Mouse (Mus musculus): Measurements from ENCODE around the gene Nadk2.
A peak's percentile ranks its signal among the peaks of the same experiment; 100 is the strongest.

The Nadk2 gene

DNA sequence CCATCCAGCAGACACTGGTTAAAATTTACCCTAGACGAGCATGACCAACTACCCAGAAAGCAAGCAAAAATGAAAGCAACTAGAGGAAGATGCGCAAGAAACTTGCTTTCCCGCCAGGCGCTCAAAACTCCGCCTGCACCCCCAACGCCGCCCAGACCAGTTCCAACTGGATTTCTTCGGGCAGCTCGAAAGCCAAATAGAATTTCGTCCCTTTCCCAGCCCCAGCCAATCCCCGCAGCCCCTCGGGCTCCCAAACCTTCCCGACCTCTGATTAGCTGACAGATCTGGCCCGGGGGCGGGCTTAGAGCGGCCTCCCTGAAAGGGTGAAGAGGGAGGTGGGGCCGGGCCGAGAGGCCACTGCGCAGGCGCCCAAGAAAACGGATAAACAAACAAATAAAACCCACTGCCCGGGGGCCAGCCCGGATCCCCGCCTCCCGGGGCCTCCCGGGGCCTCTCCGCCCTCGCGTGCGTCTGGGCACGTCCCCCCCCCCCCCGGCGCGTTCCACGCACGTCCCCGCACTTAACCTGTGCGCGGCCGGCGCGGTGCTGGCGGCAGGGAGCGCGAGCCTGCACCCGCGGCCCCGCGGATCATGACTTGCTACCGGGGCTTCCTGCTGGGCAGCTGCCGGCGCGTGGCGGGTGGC lies at the start of gene Nadk2:
Gene Nadk2, plus strand, starts transcription at position 349 of the 644 bp plus-strand sequence.
- peak; percentile 100 for DNase-seq

DNA sequence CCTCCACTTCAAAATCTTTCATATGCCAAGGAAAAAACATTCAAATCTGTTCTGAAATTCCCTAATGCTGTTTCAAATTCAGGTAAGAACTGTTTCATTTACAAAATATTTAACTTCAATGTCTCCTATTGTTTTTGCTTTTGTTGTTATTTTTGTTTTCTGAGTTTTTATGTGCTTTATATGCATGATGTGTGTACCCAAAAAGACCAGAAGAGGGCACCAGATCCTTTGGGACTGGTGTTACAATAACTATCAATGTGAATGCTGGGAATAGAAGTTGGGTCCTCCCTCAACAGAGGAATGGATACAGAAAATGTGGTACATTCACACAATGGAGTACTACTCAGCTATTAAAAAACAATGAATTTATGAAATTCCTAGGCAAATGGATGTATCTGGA lies 15.4 kb upstream of the Nadk2 start:
- DNase-seq = no peak

DNA sequence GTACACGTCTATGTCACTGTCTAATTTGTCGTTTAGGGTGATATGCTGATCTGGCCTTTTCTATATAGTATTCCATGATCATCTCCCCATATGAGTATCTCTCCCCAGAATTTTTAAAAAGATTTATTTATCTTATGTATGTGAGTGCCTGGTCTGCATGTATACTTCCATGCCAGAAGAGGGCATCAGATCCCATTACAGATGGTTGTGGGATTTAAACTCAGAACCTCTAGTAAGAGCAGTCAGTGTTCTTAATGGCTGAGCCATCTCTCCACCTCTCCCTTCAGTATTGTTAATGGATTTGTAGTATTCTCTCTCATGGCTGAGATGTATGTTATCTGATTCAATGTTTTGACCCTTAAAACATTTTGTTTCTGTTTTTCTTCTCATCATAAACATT lies 11.2 kb upstream of the Nadk2 start:
- no peak for DNase-seq

DNA sequence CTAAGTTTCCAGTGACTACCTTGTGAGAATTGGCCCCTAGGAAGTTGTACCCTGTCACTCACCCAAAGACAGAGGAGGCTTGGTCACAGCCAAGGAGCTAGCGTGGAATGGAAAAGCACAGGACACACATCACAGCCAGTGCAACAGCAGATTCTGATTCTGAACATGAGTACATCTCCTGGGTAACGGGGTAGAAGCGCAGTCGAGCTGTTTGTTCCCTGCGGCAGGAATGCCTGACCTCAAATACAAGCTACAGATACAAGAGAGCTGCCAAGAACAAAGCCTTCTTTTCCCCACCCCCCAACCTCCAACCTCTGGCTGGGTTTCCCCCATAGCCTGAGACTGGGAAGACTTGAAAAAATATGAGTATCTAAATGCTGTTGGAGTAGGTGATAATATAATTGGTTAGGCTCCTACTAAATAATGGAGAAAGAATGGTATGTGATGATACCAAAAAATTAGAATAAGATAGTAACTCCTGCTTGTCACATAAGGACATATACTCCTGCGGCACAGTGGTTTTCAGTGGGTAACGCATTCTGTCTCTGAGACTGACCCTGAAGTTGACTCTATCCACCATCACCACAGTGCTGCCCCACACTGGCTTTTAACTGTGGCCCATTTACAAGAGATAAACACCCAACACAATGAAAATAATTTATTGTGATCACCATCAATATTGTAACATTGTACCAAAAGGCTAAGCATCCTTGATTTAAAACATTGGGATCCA lies 9.7 kb upstream of the Nadk2 start:
- no peak for DNase-seq

DNA sequence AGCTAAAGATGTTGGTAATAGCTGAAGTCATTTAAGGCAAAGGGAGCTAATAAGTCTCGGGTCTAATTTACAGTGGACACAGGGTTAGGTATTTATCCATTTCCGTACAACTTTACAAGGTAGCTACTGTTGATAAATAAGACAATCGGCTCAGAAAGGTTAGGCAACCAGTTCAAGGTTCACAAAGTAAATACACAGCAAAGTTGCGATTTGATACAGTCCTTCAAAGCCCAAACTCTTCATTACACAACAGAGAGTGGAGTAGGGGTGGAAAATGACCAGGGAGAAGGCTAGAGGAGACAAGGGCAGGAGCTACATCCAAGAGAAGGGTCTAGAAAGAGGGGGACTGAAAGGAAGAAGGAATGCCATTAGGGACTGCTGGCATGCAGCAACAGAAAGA lies 2.2 kb upstream of the Nadk2 start:
- no peak for DNase-seq

DNA sequence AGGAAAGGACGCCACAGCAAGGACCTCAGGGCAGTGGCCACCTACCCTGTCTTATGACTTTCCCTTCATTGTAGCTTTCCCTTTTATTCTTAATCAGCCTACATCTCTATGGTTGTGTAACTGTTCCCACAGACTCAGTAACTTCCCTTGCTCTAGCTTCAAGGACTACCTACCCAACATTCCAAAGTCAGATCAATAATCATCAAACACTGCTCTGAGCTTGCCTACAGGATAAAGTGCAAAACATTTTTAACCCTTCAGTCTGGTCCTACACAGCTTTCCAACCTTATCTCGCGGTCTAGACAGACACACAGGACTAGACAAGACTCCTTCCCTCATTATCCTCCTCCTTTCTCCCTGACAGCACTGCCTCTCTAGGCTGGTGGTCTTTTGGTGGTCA lies 707 bp upstream of the Nadk2 start:
- no peak for DNase-seq

DNA sequence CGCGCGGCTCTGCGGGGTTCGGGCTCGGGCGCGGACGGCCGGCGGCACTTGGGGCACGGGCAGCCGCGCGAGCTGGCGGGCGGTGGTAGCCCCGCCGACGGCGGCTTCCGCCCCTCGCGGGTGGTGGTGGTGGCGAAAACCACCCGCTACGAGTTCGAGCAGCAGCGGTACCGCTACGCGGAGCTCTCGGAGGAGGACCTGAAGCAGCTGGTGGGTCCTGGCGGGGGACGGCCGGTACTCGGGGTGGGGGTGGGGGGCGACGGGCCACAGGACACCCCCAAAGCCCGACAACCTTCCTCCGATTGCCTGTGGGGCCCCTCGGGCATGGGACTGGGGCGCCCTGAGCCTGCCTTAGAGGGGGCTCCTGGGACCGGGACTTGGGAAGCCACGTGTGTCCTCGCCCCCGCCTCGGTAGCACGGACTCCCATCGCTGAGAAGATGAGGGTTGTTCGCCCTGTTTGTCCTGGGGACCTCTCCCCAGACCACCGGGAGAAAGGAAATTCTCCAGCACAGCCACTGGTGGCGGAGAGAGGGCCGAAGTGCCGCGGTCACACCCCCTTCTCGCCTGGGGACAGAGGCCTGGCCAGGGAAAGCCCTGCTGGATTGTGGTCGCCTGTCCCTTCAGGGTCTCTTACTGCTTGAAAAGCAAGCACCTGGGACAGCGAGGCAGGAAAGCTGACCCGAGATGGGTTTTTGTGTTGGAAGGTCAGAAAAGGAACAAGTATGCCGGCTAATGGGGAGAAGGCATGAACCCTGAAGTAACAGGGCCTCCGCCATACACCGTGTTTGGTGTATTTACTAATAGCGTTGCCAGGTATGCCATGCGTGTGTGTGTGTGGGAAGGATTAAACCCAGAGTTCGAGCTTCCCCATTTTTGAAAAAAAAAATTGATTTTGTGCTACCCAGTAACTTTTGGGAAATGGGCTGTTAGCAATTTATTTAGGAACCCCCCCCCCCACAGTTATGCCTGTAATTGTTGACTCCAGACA lies 790 bp downstream of the Nadk2 start:
- DNase-seq = peak; percentile 46

DNA sequence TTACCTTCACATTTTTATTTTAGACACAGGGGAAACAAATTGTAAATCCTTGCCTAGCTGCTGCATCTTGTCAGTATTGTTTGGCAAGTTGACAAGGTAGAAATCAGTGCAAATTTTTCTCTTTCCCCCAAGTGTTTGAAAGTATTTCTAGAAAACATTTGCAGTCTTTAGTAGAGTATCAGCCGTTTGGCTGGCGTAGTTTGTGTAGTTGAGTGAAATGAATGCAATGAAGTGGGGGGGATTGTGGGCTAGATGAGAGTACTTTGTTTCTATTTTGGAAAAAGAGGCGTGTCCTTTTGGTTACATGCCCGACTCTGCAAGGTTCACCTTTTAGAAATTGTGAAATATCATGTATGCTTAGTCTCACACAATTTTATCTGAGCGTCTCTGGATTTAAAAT lies 1.6 kb downstream of the Nadk2 start:
- DNase-seq = peak; percentile 71

DNA sequence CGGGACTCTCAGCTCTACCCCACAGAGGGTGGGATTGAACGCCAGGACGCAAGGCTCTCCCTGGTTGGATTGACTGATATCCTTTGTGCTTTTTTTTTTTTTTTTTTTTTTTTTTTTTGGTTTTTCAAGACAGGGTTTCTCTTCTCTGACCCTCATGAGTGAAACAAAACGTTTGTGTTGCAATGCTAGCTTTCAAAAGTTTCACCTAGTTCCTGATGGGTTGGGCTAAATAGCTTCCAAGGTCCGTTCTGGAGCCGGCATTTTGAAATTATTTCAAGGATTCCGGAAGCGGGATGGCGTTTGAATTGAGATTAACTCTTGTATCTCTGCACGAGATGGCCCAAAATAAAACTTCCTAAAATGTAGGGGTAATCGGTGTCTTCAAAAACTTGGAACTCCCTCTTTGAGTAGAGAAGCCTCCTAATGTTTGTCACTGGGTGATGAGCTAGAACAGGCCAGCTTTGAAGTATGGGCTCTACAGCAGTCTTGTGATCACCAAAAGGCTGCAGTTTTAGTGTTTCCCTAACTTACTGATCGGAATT lies 2.1 kb downstream of the Nadk2 start:
- no peak for DNase-seq

DNA sequence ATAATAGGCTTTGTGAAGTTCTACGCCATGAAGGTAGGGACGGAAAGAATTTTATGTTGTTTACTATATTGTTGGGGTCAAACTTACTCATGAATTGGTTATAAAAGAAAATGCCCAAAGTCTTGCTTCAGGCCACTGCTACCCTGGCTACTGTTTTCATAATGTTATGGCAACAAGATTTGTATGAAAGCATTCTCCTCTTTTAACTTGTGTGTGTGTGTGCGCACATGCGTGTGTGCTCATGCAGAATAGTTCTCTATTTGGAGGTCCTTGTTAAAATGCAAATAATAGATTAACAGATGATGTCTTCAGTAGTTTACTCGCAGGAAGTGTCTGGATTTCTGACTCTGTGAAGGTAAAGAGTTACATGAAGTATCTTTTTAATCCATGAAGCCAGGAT lies 2.6 kb downstream of the Nadk2 start:
- no peak for DNase-seq

DNA sequence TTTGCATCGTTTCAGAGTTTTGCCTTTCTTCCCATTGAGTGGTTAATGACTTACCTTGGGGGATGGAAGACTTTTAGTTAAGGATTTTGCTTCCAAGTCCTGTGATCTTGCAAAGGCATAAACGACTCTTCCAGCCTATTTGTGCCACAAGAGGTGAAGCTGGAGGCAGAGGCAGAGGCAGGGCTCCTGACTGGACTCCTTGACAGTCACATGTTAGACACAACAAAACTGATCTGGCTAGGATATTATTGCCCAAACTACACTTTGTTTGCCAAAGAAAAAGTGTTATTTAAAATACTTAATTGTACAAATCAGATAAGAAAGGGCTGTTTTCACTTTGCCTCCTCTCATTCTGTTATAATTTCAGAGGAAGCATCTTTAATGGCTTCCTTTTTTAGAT lies 3.1 kb downstream of the Nadk2 start:
- no peak for DNase-seq

DNA sequence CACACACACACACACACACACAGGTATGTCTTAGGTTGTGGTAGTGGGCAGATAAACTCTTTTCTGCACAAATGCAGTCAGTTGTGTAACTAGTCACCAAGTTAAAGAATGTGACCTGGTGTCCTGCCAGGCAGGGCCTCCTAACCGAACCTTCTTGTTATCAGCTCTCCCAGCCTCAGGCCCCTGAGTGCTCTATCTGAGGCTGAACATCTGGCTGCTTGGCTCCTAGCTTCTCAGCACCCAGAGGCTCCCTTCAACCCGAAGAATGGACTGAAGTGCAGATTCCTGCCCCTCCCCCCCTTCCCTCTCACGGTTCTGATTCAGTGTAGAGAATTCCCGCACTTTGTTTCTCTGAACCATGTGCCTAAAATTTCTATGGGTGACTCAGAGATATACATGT lies 3.6 kb downstream of the Nadk2 start:
- no peak for DNase-seq

DNA sequence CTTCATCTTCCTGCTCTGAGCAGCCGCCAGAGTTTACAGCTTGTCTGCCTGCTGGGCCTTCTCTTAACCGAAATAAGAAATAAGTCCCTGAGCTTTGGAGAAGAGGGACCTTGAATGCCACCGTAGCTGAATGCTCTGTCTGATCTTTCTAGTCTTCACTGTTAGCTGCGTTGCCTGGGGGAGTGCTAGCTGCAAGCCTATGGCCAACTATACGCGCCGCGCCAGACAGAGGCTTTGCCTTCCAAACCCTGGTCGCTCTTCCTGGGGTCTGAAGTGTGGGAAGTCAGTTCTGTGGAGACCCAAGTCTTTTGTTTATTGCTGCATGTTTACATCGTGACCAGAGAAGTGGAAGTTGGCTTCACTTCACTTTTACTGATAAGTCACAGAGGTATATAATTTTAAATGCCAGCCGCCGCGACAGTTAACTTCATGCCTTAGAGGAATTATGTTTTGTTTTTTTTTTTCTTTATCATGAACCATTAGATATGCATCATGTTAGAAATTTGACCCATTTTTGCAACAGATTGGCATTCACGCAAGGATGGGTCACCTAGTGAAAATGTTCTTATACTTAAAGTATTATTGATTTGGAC lies 4.6 kb downstream of the Nadk2 start:
- DNase-seq = no peak

DNA sequence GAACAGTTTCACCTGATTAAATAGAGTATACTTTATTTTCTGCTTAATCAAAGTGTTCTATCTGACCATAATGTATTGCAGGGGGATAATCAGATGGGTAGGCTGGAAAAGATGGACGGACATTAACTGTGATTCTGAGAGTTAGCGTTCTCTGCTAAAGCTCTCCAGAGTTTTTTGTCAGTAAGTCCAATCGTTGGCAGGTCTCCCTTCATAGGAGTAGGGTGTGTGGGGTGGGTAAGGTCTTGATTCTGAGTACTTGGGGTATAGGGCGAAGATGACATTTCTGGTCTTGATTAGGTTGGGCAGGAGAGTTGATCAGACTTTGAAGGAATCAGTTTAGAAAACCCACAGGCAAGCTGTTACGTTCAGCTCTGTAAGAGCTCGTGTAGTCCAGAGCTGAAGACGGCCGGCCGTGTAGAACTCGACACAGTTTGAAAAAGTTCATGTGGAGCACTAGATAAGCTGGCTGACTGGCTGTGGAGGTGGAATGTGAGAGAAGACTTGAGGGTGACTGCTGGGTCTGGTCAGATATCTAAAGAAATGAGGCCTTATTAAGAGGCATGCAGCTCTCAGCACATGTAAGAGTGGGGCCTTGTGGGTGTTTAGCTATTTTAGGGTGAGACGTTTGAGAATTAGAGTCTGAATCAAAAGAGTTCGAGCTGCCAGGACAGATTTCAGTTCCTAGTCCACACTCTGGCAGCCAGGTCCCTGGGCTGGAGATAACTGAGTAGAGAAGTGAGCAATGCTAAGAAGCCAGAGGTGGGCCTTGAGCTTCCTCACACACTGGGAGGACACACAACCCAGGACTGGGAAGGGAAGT lies 7.6 kb downstream of the Nadk2 start:
- DNase-seq = no peak

DNA sequence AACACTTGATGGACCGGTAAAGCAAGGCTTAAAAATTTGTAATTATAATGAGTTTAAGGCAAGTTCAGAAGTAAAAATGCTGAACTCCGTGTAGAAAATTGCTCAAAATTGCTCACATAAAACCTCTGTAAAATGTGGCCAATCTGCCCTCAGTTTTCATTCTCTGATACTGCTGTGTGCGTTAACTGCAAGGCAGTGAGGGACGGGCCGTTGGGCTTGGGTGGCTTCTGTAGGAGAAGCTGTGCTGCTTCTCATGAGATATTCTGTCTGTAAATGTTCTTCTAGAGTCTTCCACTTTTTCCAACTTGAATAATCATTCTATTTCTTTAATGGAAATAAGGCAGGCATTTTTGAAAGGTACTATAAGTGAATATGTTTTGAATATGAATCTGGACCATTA lies 8.6 kb downstream of the Nadk2 start:
- no peak for DNase-seq

DNA sequence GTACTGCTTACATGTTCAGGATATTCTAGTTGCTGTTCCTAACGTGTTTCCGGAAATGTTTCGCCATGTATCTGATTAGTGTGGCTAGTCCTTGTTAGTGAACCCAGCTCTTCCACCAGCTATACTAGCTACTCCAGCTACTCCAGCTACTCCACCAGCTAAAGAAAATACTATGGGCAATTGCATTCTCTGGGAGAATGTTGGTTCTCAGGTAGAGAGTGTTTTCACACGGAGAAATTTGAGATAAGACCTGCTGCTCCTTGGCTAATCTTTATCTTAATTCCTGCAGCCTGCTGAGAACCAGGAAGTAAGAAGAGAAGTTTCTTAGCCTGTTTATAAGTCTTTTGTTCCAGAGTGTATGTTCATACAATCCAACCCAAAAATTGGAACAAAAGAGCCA lies 9.1 kb downstream of the Nadk2 start:
- no peak for DNase-seq

DNA sequence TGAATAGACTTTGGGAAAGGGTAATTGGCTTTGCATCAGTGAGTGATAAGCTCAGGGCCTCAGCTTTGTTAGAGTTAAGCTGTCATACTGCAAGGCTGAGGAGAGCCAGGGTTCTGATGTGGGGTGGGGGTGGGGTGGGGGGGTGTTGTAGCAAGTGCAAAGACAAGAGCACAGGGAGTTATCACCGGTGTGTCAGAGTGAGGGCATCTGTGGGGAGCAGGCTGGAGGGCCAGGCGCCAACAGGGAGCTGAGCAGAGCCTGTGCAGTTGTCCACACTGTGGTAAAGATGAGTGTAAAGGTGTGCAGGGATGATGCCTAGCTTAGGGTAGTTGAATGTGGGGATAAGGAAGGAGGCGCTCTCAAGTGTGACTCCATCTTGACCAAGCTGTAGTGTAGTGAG lies 10.2 kb downstream of the Nadk2 start:
- DNase-seq = no peak

DNA sequence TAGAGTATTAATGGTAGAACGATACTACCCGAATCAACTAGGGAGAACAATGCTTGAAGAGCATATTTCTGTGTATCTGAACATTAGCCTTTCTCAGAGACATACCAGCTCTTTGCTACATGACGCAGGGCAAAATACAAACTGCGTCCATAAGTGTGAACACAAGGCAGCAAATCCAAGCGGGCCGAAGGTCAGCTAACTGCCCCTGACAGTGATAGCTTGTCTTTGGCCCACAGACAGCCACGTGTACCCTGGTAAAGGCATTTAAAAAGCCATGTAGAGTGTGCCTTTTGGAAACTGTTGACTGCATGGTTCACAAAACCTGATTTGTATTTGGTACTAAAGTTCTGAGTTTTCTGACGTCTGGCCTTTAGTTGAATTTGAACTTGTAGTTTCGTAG lies 11.7 kb downstream of the Nadk2 start:
- no peak for DNase-seq

DNA sequence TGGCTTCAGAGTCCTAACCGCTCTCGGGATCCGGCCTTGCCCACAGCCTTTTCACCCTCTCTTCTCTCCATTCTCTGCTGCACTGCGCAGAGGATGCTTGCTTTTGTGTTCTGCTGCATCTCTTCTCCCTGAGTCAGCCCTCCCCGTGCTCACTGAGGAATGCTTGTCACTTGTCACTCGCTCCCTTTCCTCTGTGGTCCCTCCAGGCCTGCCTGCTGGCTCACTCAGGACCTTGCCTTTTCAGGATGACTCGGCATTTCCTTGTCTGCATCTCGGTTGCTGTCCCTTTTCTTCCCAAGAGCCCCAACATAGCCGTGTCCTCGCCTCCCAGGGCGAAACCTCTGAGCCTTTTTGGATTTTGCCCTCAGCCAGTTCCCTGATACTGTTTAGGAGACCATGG lies 15.8 kb downstream of the Nadk2 start:
- DNase-seq = no peak

DNA sequence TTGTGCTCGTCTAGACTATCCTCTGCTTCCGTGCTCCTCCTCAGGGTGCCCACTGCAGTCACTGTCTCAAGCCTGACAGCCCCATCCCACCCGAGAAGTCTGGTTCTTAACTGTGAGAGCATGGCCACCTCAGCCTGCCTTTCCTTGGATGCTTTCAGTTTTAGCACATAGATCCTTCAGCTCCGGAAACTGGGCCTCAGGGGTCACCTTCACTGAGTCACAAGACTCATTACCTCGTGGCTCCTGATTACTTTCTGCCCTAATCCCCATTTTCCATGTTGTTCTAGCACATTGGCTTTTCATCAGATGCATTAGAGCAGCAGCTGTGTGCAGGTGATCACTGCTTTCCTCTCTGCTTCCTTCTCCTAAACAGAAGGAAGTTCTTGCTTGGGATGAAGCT lies 16.4 kb downstream of the Nadk2 start:
- DNase-seq = no peak

DNA sequence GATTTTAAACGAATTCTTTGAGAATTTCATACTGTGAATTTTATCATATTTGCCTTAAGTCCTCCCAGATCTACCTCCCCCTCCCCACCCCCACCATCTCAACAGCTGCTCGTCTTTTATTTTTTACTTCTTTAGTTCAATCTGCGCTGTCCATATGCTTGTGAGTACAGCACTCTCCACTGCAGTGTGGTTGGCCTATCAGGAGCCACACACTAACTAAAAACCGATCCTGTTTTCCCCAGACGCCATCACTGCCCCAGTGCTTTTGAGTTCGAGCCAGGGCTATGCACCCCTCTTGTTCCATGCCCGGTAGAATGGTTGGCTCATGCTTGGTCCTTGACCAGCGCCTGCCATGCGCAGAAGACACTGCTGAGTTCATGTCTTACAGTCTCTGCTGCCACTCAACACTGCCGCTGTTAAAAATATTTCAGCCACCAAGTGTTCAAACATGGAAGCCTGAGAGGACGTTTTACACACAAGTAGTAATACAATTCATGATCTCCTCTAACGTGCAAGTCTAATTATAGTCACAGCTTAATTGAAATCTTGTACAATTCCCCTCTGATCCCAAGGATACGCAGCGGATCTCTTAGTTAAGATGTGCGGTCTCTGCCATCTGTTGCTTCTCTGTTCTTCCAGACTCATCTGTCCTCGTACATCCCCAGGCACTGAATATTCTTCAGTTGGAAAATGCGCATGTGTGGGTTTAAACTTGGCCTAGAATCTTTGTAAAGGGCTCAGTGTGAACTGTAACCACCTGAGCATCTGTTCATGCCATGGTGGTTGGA lies 17.0 kb downstream of the Nadk2 start:
- no peak for DNase-seq

Data from lung, postnatal 36 days (tissue).